Mouse (Mus musculus) urinary bladder, postnatal 0 days (tissue): ENCODE results near the gene Vmn2r79. TPM values are rescaled to one million over a fixed set of nuclear protein-coding genes. Genes with fewer than 3 reads are reported as not detected.

Experiments used
- polyA plus RNA-seq: library from polyadenylated mRNA; unstranded; fragments of >200 nt; fragmentation: Nextera tagmentation; extraction: Ambion mirVana; gene quantifications from 2 replicates; pipeline ENCODE4 v1.2.1, GENCODE M21; 2015

The Vmn2r79 gene
- polyA plus RNA-seq: not detected in 2 replicates

DNA sequence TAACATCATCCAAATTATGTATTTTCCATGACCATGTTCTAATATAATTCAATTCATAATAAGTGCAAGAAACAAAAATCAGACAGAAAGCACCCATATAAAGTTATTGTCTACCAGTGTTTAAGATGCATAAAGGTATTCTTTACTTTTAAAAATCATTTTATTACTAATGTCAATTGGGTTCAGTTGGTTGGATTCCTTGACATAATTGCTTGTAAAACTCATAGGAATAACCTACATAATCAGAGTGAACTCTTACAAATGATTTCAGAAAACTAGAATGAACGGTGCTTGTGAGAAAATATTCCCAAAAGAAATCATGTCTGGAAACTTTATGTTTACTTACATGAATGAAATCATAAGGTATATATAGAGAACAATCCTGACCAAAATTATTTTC lies at the start of gene Vmn2r79:
Gene Vmn2r79 (plus strand): TSS at position 301 of the 400 bp plus-strand sequence.

Other genes with a start within 250 kb of the Vmn2r79 start
- gene Folh1, start 220.2 kb upstream of the Vmn2r79 start, polyA plus RNA-seq: 0.17 and 0.25 TPM in 2 replicates
- gene Vmn2r77, start 201.1 kb upstream of the Vmn2r79 start, polyA plus RNA-seq: not detected in 2 replicates
- not detected in 2 replicates for gene Vmn2r78, start 81.0 kb upstream of the Vmn2r79 start, polyA plus RNA-seq
- 1.7 and 2.8 TPM in 2 replicates for gene Nox4, start 250.0 kb downstream of the Vmn2r79 start, polyA plus RNA-seq